Mouse (Mus musculus) adrenal gland, adult (tissue): Measurements from ENCODE around the gene Kansl2.

Experiments
- DNase-seq, 2 experiments: peaks; one replicate each; pipeline ENCODE4 v3.0.0; 2022 to 2023; ENCODE audit warnings: low spot score in 1 of 2; ENCODE audit not compliant: inconsistent age in 2 of 2

Kansl2 gene

GRCm38 (mm10) chr15:98533881-98534627 is at the start of gene Kansl2:
Gene Kansl2 (minus strand): TSS chr15:98534264.
- DNase-seq: peak; percentile 98 to 99

- no peak for DNase-seq
Measured at GRCm38 (mm10) chr15:98582996-98583395, 48.9 kb upstream of the Kansl2 start.

DNA sequence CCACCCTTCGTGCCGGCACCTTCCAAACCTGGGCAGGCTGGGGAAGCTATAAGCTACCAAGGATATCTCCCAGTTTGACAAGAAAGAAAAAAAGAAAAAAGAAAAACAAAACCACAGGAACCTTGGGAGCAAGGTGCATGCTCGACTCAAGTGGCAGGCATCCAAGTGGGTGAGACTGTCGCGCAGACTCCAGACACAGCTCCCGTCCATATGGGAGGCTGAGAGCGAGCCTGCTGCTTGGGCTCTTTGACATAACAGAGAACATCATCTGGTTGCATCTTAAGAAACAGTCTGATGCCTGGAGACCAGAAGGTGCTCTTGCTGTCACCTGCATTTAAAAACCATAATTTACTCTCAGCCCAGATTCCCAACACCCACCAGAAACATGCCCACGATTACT is 48.3 kb upstream of the Kansl2 start:
- no peak for DNase-seq

DNA sequence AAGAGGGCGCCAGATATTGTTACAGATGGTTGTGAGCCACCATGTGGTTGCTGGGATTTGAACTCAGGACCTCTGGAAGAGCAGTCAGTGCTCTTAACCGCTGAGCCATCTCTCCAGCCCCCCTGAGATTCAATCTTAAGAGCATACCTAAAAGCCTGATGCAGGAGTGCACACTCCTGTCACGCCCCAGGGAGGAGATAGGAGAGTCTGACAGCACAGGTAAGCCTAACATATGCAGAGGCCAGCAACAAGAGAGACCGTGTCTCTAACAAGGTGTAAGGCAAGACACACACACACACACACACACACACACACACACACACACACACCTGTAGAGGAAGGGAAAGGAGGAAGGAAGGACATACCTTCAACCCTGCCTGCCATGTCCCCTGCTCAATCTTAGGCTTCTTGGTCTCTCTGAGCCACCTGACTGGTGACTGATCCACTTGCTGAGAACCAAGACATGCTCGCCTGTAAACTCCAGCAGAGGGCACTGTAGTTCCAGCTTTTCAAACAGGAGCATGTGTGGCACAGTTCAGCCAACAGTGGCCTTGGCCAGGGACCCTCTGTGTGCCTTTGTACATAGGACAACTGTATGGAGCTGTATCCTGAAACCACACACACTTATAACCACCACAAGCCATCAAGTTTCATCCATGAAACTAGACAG is 45.9 kb upstream of the Kansl2 start:
- peak; percentile 76 to 90 for DNase-seq

DNA sequence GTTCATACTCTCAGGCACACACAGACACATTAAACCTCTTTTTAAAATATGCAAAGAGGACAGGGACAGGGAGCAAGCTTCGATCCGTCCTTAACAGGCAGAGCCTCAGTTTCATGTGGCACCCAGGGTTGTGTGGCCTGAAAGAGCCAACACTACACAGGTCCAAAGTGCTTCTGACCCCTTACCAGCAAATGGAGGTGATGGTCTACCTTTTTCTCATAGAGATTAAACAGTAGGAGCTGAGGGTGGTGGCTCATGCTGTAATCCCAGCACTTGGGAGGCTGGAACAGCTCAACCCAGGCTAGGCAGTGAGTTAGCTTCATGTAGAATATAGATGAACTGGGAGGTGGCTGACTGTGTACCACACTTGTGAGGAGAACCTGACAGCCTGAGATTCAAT is 45.2 kb upstream of the Kansl2 start:
- DNase-seq: no peak

DNA sequence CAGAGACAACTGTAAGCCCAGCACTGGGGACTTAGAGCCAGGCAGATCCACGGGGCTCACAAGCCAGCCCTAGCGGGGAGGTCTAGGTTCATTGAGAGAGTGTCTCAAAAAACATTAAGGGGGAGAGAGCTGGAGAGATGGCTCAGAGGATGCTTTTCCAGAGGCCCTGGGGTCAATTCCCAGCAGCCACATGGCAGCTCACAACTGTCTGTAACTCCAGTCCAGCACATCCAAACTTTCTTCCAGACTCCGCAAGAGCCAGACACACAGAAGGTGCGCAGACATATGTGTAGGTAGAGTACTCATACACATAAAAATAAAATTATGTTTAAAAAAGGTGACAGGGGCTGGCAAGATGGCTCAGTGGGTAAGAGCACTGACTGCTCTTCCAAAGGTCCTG is 39.2 kb upstream of the Kansl2 start:
- no peak for DNase-seq

DNA sequence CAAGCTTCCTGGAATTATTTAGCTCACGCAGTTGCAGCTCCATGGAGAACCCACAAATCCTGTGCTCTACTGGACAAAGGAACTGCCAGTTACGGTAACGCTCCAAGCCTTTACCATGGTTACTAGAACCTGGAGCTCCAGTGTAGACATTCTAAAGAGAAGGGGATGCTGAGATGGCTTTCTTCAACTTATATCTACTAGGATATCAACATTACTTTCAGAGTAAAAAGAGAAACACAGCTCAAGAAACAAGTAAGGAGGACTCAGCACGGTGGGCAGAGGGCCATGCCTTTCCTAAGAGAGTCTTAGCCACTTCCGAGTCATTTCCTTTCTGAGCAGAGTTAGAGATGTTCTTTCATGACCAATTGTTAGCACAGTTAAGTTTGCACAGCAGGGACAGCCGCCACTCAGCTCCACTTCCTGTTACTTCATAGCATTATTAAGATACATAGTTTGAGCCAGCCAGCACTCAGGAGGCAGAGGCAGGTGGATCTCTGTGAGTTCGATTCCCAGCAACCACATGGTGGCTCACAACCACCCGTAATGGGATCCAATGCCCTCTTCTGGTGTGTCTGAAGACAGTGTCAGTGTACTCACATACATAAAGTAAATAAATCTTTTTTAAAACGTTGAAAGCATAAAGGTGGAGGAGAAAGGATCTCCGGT is 36.9 kb upstream of the Kansl2 start, which contains the start of the genes Ccnt1 and 4930415O20Rik:
TSS of gene Ccnt1 (minus strand) at position 51 of the 666 bp plus-strand sequence.
TSS of gene 4930415O20Rik (plus strand) at position 132 of the 666 bp plus-strand sequence.
- no peak for DNase-seq

DNA sequence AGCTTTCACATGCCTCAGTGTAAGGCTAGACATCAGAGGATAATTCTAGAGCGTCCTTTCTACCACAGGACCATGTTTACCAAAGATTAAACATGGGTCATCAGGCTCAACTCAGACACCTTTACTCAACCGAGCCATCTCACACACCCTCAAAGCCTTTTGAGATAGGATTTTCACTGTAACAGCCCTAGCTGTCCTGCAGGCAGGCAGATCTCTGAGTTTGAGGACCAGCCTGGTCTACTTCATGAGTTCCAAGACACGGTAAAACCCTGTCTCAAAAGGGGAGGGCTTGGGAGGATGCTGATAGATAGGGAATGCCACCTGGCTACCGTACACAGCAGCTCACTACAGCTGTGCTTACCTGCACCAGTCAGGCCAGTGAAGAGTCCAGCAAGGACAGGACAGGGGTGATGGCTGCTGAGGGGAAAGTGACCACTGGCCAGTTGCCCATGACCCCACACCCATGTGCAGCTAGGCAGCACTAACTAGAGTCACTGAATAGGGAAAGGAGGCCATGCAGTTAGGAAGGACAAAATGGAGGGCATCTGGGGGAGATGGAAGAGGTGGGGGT is 35.8 kb upstream of the Kansl2 start:
- DNase-seq: no peak

- DNase-seq: peak; percentile 33 to 78
Measured at GRCm38 (mm10) chr15:98569216-98569615, 35.2 kb upstream of the Kansl2 start.

- peak; percentile 59 to 88 for DNase-seq
Measured at GRCm38 (mm10) chr15:98568256-98569033, 34.4 kb upstream of the Kansl2 start.

- peak; percentile 100 for DNase-seq
Measured at GRCm38 (mm10) chr15:98567278-98568134, 33.4 kb upstream of the Kansl2 start.

DNA sequence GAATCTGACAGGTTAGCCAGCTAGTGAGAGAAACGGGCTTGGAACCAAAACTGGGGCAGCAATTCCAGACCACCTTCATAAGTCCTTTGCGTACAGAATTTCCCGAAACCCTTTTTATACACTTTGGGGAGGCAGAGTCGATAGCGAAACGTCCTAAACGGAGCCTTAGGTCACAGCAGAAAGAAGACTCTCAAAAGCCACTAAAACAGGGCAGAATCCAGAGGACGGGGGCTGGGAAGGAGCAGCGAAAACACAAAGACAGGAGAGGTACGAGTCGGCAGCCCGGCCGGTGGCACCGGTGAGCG is 32.9 kb upstream of the Kansl2 start:
- no peak for DNase-seq

GRCm38 (mm10) chr15:98557186-98557585 is 23.1 kb upstream of the Kansl2 start:
- no peak for DNase-seq

GRCm38 (mm10) chr15:98555881-98556280 is 21.8 kb upstream of the Kansl2 start:
- no peak for DNase-seq

GRCm38 (mm10) chr15:98552758-98553157 is 18.7 kb upstream of the Kansl2 start:
- no peak for DNase-seq

- DNase-seq: peak in 1 of 2 experiments; percentile 46
Measured at GRCm38 (mm10) chr15:98546843-98547242, 12.8 kb upstream of the Kansl2 start.

DNA sequence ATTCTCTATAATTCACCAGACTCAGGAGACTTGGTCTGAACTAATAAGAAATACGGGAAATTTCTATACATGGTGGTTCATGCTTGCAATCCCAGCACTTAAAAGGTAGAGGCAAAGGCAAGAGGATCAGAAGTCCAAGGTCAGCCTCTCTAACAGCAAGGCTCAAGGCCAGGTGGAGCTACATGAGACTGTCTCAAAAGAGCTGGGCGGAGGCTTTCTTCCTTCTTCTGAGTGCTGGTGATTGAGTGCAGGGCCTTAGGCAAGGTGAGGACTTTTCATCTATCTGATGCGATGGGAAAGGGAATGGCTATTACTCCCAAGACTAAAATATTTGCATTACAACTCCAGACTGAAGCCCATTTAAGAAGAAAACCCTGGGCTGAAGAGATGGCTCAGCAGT is 11.1 kb upstream of the Kansl2 start:
- DNase-seq: peak; percentile 33 to 74

DNA sequence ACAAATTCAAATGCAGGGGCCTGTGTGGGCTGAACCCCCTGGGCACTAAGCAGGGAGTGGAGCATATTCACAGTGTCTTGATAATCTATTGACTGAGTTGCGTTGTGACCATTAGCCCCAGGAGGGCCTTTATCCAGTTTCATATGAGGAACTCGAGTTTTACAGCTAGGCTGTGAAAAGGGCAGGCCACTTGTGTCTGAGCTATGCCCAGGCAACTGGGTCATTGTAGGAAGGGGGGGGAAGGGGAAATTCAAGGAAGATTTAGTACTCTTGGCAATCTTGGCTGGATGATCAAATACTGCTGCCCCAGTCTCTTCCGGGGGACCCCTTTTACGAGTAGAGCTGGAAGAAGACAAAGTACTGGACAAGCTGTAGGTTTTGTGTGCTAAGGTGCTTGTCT is 9.3 kb upstream of the Kansl2 start:
- DNase-seq: peak in 1 of 2 experiments; percentile 76

DNA sequence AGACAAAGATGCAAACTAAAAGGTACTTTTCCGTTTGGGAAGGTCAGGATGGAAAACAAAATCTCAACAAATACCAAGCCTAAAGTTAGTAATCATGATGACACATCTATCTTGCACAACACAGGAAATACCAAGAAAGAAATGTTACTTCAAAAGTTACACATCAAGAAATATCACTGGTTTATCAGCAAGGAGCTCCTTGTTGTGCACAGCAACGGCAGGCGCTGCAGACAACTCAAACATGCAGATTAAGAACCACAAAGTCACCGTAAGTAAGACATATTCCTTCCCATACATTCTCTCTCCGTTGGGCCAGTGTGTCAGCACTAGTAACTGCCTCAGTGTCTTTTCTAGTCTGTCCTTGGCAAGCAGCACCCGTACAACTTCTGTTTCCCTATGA is 7.0 kb upstream of the Kansl2 start:
- DNase-seq: peak; percentile 33 to 81

GRCm38 (mm10) chr15:98537923-98538322 is 3.9 kb upstream of the Kansl2 start:
- no peak for DNase-seq
